Mouse (Mus musculus) ES-Bruce4 (cell line): Measurements from ENCODE around the gene Slc7a7.
A peak's percentile ranks its signal among the peaks of the same experiment; 100 is the strongest.

Experiments used
- CTCF ChIP-seq: IDR thresholded peaks from one replicate; pipeline ENCODE4 v1.8.1; 2011; ENCODE audit warnings: low read depth, low read length
- EP300 ChIP-seq: IDR thresholded peaks from 2 replicates; pipeline ENCODE4 v1.6.1; 2011; ENCODE audit warnings: low read depth, low read length; ENCODE audit not compliant: insufficient read depth
- POLR2A ChIP-seq: IDR thresholded peaks from one replicate; pipeline ENCODE4 v1.8.1; 2011; ENCODE audit warnings: low read length; ENCODE audit not compliant: insufficient read depth

- TF ChIP-seq EP300 (no peak), POLR2A (no peak), CTCF (peak; percentile 74)
Observed at GRCm38 (mm10) chr14:54417623-54418081, at the start of gene Slc7a7.
